Mouse (Mus musculus) cerebellum, adult (tissue): Measurements from ENCODE around the gene Phyhd1.
A peak's percentile ranks its signal among the peaks of the same experiment; 100 is the strongest.

Experiments
- ATAC-seq: cut with Nextera tagmentation; 2 replicates; pipeline ENCODE4 v1.9.2; 2017; ENCODE audit warnings: mild to moderate bottlenecking, moderate library complexity, mixed read lengths; ENCODE audit not compliant: insufficient number of reproducible peaks, low FRiP score, low TSS enrichment

Phyhd1 gene

DNA sequence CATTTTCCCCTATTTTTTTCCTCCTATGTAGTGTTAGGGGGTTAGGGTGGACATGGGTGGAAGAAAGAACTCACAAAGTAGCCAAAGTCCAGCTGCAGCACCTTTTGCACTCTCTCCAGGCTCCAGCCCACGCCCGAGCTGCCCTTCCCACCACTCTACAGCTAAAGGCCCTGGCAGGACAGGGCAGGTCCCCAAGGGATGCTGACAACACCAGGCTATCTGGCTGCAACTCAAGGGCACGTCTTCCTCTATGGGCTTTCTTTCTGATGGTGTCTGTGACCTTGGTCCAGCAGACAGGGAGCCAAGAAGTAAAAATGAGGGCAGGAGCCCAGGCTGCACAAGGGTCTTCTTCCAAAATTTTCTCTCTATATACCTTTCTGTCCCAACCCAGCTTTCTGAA, 15.6 kb downstream of the Phyhd1 start:
- ATAC-seq: no peak

DNA sequence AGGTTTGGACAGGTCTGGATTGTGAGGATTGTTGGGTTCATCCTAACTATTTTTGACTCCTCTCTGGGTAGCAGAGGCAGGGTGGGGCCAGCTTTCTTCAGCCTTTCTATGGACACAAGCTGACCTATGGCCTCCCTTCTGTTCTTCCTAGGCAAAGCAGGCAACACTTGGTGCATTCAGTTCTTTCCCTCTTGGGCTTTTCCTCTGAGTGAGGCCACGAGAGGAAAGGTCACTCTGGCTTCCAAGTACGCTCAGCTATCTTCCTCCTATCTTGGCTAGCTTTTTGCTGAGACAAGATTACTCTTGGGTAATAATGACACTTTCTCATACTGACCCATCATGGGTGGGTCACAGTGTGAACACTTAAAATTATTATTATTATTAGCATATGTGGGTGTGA, 17.2 kb downstream of the Phyhd1 start:
- no peak for ATAC-seq

DNA sequence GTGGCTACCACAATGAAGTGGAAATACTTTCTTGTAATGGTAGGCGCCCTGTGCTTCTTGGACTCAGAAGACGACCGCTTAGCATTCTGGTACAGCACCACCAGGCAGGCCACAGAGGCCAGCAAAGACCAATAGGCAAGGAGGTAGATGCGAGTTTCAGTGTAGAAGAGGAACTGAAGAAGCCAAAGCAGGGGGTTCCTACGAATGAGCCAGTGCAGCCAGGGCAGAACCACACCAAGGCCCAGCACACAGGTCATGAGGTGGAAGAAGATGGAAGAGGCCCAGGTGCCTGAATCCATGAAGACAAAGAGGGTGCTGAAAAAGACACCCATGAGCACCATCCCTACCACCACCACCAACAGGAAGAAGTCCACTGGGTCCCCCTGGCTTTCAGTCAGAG, 19.0 kb downstream of the Phyhd1 start:
- no peak for ATAC-seq

GRCm38 (mm10) chr2:30285416-30286181, 19.6 kb downstream of the Phyhd1 start:
- peak; percentile 34; the same call in 1 of the 2 replicates for ATAC-seq

GRCm38 (mm10) chr2:30286192-30287026, 20.4 kb downstream of the Phyhd1 start, which contains the start of the genes Dolk and Nup188:
Gene Dolk (minus strand): TSS chr2:30286334.
Gene Nup188 (plus strand): TSS chr2:30286397.
- peak; percentile 87; the same call in 1 of the 2 replicates for ATAC-seq

DNA sequence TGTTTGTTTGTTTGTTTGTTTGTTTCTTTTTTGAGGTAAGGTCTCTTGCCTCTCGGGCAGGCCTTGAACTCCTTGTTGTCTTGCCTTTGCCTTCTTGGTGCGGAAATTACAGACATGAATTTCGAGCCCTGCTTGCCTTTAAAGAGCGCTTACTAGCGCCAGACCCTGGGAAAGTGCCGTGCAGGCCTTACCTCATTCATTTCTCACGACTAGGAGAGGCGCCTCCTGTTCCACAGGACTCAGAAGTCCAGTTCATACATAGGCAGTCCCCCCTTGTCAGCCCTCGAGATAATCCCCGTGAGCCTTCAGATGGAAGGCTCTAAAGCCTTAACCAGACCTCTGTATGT, 21.0 kb downstream of the Phyhd1 start:
- no peak for ATAC-seq

- no peak for ATAC-seq
These were observed 33.5 kb downstream of the Phyhd1 start for GRCm38 (mm10) chr2:30299525-30299924.

DNA sequence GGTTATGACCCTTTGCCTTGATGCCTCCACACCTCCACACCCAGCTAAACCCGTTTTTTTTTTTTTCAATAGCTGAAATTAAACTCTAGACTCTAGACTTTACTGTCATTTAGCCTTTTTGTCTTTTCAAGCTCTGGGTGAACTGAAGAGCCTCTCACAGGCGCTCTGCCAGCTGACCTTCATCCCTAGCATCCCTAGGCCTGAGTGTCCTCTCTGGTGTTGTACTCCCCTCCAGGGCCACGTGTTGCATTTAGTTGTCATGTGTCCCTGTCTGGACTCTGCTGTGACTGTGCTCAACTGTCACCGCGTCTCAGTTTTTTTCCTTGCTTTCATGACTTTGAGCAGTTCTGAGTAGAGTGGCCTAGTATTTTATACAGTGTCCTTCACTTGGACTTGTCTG, 34.0 kb downstream of the Phyhd1 start:
- ATAC-seq: no peak

DNA sequence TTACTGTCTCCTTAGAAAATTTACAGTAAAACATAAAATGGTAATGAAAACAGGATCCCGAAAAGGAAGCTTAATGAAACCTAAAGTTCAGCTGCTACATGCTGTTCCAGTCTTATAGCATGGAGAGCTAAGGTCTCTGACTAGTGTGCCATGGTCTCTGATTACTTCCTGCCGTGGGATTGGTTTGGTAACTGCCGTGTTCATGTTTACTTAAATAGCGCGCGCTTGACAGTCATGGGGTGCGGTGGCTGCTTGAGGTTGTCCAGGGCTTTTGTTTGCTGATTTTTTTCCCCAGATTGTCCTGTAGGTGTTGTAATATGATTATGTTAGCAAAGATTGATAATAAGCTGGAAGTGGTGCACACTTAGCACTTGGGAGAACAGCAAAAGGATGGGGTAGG, 40.1 kb downstream of the Phyhd1 start:
- ATAC-seq: no peak

DNA sequence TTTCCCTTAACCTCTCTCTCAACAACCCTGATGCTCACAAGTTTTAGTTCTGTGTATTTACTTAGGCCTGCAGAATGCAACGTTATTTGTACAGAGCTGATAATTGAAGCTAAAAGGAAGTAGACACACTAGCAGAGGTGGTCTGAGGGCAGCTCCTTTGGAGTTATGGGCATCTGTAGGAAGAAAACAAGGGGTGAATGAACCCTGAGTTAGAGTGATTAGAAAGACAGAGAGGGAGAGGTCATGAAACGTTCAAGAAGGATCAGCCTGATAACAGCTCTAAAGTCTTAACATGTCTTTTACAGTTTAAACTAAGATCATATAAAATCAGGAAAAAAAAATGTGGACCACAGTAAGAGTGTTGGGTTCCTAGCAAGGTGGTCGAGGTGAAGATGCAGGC, 43.3 kb downstream of the Phyhd1 start:
- no peak for ATAC-seq

GRCm38 (mm10) chr2:30311481-30311880, 45.5 kb downstream of the Phyhd1 start:
- ATAC-seq: no peak

DNA sequence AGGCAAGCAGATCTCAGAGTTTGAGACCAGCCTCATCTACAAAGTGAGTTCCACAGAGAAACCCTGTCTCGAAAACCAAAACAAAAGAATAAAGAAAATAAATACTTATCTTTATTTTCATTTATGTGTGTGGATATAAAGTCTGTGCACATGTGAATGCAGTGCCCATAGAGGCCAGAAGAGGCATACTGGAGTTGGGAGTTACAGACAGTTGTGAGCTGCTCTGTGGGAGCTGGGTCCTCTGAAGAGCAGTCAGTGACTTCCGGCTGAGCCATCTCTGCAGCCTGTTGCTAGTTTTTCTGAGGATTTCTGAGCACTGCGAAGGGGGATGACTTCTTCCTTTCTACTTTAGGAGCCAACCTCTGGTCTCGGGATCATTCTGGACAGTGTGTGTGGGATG, 50.1 kb downstream of the Phyhd1 start:
- no peak for ATAC-seq

- no peak for ATAC-seq
These were observed 51.0 kb downstream of the Phyhd1 start for GRCm38 (mm10) chr2:30316955-30317354.

DNA sequence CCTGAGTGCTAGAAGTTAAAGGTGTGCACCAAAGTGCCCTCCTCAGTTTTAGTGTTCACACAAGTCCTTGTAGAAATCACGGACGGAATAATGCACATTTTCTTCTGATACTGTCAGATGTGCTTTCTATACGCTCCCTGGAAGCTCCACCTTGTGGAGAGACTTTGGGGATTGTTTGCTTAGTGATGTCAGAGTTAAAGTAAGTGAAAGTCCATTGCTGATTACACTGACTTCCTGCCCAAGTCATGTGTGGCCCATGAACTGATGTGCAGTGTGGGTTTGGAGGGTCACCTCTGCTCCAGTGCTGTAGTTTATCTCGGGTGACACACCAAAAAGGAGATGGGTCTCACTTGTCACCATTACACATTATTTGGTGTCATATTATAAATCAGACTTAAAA, 53.3 kb downstream of the Phyhd1 start:
- no peak for ATAC-seq

DNA sequence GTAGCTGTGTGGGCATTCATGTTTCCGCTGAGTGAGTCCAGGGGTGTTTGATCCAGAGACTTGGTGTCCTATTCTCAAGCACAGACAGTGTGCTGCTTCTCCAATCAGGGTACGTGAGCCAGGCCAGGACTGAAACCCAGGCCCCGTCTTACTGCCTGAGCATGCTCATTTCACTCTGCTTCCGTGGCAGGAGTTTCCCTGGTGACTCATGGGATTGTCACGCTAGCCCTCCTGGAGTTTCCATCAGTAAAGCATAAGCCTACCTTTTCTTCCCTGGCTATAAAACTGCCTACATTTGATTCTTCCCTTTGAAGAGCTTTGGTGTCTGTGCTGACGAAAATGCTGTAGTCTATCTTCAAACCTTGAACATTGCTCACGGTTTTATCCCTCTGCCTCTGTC, 57.1 kb downstream of the Phyhd1 start:
- no peak for ATAC-seq

- ATAC-seq: no peak
These were observed 59.3 kb downstream of the Phyhd1 start for GRCm38 (mm10) chr2:30325296-30325695.

- no peak for ATAC-seq
These were observed 61.3 kb downstream of the Phyhd1 start for GRCm38 (mm10) chr2:30327276-30327675.

DNA sequence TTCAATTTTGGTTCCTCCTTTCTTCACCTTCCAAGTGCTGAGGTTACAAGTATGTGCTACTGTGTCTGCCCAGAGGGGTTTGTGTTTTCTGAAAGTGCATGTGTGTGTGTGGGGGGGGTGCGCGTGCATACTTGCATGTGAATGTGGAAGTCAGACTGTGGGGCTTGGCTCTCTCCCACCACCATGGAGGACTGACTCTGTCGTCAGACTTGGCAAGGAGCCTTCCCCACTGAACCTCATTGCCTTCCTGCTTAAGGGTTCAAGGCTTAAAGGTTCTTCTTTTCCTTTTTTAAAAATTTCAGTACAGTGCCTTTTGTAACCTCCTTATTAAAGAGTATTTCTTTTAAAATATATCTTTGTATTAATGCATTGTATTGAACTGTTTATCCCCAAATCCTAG, 62.8 kb downstream of the Phyhd1 start:
- ATAC-seq: no peak
